Mouse (Mus musculus) liver, adult (tissue): Measurements from ENCODE around the gene Vars2.

Experiments
- GATA4 ChIP-seq: IDR thresholded peaks from 2 replicates; pipeline ENCODE4 v1.6.1; 2014; ENCODE audit warnings: mild to moderate bottlenecking, low read length; ENCODE audit not compliant: insufficient replicate concordance

The Vars2 gene

DNA sequence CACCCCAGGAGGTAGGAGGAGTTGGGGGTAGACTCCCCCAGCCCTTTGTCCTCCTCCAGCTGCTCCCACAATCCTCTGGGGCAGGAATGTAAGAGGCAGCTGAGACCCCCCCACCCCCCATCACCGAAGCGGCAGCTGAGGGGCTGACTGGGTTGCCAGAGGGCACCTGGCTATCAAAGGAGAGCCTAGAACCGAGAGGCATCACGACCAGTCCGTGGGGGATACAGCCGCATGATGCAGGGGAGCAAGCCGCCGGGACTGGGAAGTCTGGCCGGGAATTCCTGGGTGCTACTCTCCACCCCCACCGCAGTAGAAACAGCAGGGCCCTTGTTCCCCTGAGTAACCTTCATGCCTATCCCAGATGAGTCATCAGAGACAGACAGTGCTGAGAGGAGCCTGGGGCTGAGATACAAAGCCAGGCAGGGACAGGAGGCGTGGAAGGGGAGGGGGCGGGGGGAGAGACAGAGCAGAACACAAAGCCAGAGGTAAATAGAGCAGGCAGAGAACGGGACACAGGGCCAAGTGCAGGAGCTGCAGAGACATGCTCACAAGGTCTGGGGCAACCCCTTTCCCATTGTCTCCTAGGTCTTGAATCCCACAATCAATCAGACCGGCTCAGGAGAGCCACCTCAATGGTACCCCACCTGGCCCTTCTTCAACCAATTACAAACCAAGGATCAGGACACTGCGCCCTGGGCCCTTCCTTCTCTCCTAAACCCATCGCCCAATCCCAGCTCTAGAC lies 30.5 kb upstream of the Vars2 start:
- TF ChIP-seq GATA4 = no peak

DNA sequence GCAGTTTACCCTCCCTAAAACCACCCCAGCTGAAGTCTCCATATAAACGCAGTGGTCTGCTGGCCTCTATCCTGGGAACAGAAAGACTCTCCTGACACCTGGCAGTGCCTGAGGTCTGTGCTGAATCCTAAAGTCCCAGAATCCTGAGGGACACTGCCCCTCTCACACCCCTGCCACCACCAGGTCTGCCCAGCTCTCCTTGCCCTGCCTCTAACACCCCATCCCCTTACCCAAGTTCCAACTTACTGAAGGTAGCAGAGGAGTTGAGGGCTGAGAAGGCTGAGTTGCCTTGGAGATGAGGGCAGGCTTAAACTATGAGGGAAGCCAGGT lies 30.0 kb upstream of the Vars2 start:
- no peak for TF ChIP-seq GATA4

DNA sequence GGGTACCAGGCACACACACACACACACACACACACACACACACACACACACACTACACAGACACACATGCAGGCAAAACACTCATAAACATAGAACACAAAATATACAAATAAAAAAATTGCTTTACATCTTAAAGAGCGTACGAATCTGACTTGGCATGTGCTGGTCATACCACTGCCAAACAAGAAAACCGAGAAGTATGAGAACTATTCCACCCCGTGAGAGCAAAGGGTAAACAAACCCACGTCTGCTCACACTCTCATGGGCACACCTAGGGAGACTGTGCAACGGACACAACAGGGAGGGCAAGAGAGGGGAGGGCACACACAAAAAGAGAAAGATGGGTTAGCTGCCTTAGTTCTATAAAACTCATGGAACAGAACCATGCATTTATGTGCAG lies 29.3 kb upstream of the Vars2 start:
- no peak for TF ChIP-seq GATA4

DNA sequence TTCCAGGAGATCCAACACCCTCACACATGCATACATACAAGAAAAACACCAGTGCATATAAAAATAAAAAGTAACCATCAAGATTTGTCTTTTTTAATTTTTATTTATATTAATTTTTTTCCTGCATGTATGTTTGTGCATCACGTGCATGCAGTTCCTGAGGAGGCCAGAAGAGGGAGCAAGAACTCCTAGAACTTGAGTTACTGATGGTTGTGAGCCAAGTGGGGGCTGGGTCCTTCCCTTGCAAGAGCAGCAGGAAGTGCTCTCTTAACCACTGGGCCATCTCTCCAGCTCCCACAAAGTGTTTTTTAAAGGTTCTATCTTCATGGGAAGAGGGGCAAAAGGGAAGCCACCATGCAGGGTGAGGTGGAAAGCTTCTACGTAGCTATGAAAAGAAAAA lies 27.9 kb upstream of the Vars2 start:
- TF ChIP-seq GATA4 = no peak

DNA sequence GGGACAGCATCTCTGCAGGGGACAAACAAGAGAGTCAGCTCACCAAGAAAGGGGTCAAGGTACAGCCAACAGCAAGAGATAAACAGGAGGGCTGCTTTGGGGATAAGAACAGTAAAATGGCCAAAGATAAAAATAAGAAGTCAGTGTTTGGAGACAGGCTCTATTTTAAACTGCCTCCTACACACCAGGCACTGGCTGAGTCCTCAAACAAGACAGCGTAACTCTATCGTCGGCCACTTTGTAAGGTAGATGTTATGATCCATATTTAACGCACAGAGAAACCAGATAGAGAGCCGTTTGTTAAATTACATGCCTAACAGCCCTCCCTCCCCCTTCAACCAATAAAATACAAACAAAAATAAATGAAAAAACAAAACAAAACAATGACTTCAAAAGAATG lies 26.5 kb upstream of the Vars2 start:
- TF ChIP-seq GATA4 = no peak

DNA sequence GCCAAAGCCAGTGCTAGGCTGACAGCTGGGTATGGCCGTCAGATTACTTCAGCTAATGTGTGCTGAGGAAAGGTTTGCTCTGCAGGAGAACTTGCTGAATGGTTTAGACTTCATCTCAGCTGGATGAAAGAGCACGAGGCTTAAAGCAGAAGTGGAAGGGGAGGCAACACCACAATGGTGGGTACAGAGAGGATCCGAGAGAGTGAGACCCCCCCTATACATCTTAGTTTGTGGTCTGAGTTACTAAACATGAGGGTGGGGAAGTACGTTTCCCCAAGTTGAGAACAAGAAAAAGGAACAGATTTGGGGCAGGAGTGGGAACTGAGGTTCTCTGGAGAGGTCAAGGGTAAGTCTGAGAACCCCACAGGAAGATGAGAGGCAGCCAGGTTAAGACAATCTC lies 25.0 kb upstream of the Vars2 start:
- no peak for TF ChIP-seq GATA4

GRCm38 (mm10) chr17:35691811-35692210 lies 24.4 kb upstream of the Vars2 start:
- no peak for TF ChIP-seq GATA4

- TF ChIP-seq GATA4 = no peak
Observed at GRCm38 (mm10) chr17:35689936-35690645, 22.7 kb upstream of the Vars2 start.

GRCm38 (mm10) chr17:35688347-35689175 lies 21.2 kb upstream of the Vars2 start:
- TF ChIP-seq GATA4 = no peak

DNA sequence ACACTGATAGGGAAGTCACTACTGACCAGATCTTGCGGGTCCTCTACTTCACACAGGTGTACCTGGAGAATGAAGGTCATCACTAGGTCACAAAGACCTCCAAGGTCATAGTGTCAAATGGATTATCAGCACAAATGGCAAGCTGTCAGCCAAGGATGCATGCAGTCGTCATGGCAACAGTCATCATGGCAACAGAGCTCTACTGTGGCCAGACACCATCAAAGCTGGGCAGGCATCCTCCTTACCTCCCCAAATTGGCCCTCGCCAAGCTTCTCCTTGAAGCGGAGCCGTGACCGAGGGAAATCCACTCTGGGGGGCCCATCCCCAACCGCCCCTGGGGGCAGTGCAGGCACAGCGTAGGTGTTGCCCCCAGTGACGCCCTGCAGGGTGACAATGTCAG lies 17.7 kb upstream of the Vars2 start:
- TF ChIP-seq GATA4 = no peak

GRCm38 (mm10) chr17:35681986-35682385 lies 14.6 kb upstream of the Vars2 start:
- no peak for TF ChIP-seq GATA4

DNA sequence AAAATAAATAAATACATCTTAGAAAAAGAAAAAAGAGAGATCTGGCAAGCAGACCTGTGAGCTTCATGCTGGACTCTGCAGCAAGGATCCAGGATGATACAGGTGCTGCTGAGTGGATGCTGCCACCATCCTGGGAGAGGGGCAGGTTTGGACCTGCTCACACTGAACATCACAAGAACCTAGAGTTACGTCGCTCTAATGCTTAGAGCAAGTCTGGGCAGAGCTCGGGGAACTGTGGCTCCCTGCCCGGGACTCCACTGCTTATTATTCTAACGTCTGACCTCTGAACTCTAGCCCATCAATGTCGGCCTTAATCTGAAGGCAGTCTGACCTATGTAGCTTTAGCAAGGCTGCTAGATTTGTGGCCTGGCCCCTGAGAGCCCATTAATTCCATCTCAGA lies 13.2 kb upstream of the Vars2 start:
- TF ChIP-seq GATA4 = no peak

DNA sequence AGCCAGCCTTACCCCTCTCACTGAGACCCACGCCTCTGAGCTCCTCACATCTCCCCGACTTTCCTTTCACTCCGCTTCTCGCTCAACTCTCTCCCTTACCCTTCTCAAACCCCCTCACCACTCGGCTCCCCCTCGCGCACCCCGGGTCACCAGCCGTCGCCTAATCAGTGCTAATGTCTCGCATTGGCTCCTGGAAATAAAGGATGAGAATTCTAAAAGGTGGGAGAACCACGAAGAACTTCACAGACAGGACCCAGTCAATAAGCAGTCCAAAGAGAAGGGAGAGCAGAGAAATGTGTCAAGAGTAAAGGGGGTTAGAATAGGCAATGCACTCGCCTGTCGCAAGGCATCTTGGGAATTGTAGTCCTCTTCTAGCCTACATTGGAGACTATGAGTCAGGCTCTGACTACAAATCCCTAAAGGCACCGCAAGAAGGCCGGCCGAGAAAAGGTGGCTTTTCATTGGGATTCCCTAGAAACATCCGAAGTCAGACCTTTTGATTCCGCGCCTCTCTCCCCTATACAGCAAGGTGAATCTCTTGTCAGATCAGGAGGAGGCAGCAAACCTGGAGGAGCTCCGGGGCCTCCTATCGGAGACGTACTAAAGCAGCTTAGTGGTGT lies 6.1 kb upstream of the Vars2 start, which contains the start of gene Gtf2h4:
Gene Gtf2h4, minus strand, starts transcription at position 324 of the 620 bp plus-strand sequence.
- TF ChIP-seq GATA4 = no peak

DNA sequence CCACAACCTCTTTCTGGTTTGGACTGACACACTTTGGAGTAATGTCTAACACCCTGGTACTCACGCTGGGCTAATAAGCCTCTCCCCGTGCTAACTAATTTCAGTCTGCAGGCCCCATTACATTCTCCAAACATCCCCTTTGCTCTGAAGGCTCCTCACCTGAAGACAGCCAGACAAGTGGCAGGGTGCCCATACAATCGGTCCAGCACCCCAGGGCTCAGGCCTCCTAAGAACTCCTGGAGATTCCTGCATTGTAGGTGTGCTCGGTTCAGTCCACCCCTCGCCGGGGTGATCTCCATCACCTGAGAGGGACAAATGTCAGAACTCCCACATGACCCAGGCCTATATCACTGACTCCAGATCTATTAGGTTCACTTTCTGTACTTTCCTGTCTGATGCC lies 5.1 kb upstream of the Vars2 start:
- no peak for TF ChIP-seq GATA4

DNA sequence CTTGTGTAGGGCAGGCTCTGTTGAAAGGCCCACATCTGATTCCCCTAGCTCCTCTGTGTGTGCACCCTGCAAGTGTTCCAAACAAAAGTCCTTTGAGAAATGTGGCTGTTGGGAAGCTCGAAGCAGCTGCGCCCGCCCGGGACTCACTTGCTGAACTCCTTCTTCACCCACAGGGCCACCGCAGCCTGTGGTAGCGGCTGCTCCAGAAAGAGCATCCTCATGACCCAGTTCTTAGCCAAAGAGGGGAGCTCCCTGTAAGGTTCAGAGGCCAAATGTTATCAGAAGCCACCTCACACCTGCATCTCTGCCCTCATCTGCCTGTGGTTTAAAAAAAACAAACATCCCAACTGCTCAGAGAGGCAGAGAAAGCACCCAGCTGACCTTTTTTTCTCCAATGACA lies 4.5 kb upstream of the Vars2 start:
- no peak for TF ChIP-seq GATA4
